Mouse (Mus musculus) forebrain, embryonic 14.5 days (tissue): ENCODE results near the gene Ehmt1. TPM values are rescaled to one million over a fixed set of nuclear protein-coding genes. Genes with fewer than 3 reads are reported as not detected.
A peak's percentile ranks its signal among the peaks of the same experiment; 100 is the strongest.

Experiments
- ATAC-seq: fragments of 200-750 bp; cut with Nextera tagmentation; 2 replicates; pipeline ENCODE4 v1.8.0; 2017; ENCODE audit warnings: mild to moderate bottlenecking, moderate library complexity
- DNase-seq: peaks from one replicate; pipeline ENCODE4 v3.0.0-alpha.2; 2015; ENCODE audit warnings: low spot score
- H3K27ac ChIP-seq: fragments of 300-500 bp; sonication (generic); 2 replicates; pipeline ENCODE4 v1.5.1; 2014; ENCODE audit warnings: low read depth, mild to moderate bottlenecking, control low read depth, low read length, moderate library complexity
- H3K27me3 ChIP-seq: fragments of 300-500 bp; sonication (generic); replicated peaks from 2 replicates; pipeline ENCODE4 v1.6.1; 2014; ENCODE audit warnings: low read length, control low read depth, mixed read lengths; ENCODE audit not compliant: control insufficient read depth, insufficient read depth
- H3K36me3 ChIP-seq: fragments of 300-500 bp; sonication (generic); 2 replicates; pipeline ENCODE4 v1.6.1; 2014; ENCODE audit warnings: low read length, control low read depth; ENCODE audit not compliant: control insufficient read depth, insufficient read depth
- H3K4me1 ChIP-seq: fragments of 300-500 bp; sonication (generic); 2 replicates; pipeline ENCODE4 v1.6.1; 2014; ENCODE audit warnings: antibody characterized with exemption, low read length, control low read depth; ENCODE audit not compliant: control insufficient read depth, insufficient read depth
- H3K4me2 ChIP-seq: fragments of 300-500 bp; sonication (generic); 2 replicates; pipeline ENCODE4 v1.6.1; 2014; ENCODE audit warnings: mild to moderate bottlenecking, control low read depth, low read length
- H3K4me3 ChIP-seq: fragments of 300-500 bp; sonication (generic); 2 replicates; pipeline ENCODE4 v1.5.1; 2014; ENCODE audit warnings: low read depth, low read length, control low read depth
- H3K9ac ChIP-seq: fragments of 300-500 bp; sonication (generic); 2 replicates; pipeline ENCODE4 v1.6.1; 2014; ENCODE audit warnings: mild to moderate bottlenecking, low read length, control low read depth, moderate library complexity
- H3K9me3 ChIP-seq: fragments of 300-500 bp; sonication (generic); replicated peaks from 2 replicates; pipeline ENCODE4 v1.6.1; 2016; ENCODE audit warnings: low read length, control low read depth, mixed read lengths; ENCODE audit not compliant: control insufficient read depth
- WGBS: fragments of 180-500 bp; shearing (Covaris S2); extraction: QIAGEN DNeasy Blood & Tissue Kit; methylation state at CpG from one replicate; pipeline ENCODE4 v1.1.7; 2014; 5-methylcytosine and 5-hydroxymethylcytosine counted together
- polyA plus RNA-seq: library from polyadenylated mRNA; unstranded; fragments of >200 nt; fragmentation: Nextera tagmentation; extraction: Ambion mirVana; gene quantifications from 2 replicates; pipeline ENCODE4 v1.2.1, GENCODE M21; 2014

Gene Ehmt1
- polyA plus RNA-seq, 1 experiment from 2014 or later, result 76.7 TPM

GRCm38 (mm10) chr2:24901055-24901454 is 18.4 kb downstream of the Ehmt1 start:
- Histone ChIP-seq H3K27me3 (no peaks in the 10 kb centered on the region), H3K27ac (no peak overlapping the region), H3K36me3 (0 out of 2 replicates have a peak, but pooled peaks cover 7% of the 10 kb centered on the region), H3K4me3 (no peak overlapping the region), H3K4me1 (peaks cover 18% of the 10 kb centered on the region), H3K9me3 (no peaks in the 10 kb centered on the region), H3K9ac (no peak overlapping the region), H3K4me2 (no peak overlapping the region)
- 49% methylated on average over 5 of the region's 5 CpGs for WGBS
- ATAC-seq (no peak), DNase-seq (peak; percentile 57)

DNA sequence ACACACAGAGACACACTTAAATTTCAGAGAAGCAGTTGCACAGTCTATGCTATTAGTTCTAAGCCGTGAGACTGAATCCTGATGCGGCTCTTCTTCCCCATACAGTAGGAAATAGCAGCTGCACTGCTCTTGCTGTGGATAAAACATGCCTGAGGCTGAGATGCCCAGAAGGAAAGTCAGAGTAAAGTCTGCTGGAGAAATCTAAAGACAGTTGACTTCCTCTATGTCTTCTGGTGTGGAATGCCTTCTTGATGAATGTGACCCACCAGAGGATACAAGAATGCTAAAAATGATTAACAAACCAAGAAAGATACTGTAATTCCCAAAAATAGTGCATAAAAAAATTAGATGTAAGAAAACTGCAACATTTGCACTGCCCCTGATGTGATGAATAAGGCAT is 20.1 kb downstream of the Ehmt1 start:
- no peak overlapping the region for H3K9ac ChIP-seq
- ATAC-seq (no peak), DNase-seq (no peak)
- H3K27me3 ChIP-seq, result no peaks in the 10 kb centered on the region
- WGBS, result 95% methylated on average over 2 of the region's 2 CpGs
- H3K4me1 ChIP-seq, result peaks cover 10% of the 10 kb centered on the region; the same call in 1 of the 2 replicates
- H3K4me3 ChIP-seq, result no peak overlapping the region
- no peak overlapping the region for H3K4me2 ChIP-seq
- 0 out of 2 replicates have a peak, but pooled peaks cover 7% of the 10 kb centered on the region for H3K36me3 ChIP-seq
- no peak overlapping the region for H3K27ac ChIP-seq
- H3K9me3 ChIP-seq, result no peaks in the 10 kb centered on the region

DNA sequence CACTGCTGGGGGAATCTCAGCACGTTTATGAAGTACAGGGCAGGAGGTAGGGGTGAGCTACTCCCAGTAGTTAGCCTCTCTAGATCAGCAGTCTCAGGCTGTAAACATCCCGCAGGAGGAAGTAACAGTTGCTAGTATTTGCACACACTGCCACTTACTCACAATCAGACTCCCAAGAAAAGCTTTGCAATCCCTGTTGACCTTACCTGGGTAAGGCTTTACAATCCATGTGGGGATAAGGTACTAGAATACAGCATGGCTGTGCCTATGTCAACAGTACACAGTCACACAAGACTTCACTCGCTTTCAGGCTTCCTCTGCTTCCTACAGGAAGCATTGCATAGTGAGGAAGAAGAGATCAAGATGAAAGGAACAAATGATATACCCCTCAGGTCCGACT is 22.7 kb downstream of the Ehmt1 start:
- H3K4me2 ChIP-seq, result no peak overlapping the region
- no peak overlapping the region for H3K27ac ChIP-seq
- H3K9me3 ChIP-seq, result no peaks in the 10 kb centered on the region
- ATAC-seq, result no peak
- no peak overlapping the region for H3K4me3 ChIP-seq
- 0 out of 2 replicates have a peak, but pooled peaks cover 7% of the 10 kb centered on the region for H3K36me3 ChIP-seq
- H3K27me3 ChIP-seq, result no peaks in the 10 kb centered on the region
- H3K9ac ChIP-seq, result no peak overlapping the region
- no peak for DNase-seq
- WGBS, result 93% methylated on average over 4 of the region's 4 CpGs
- peaks cover 9% of the 10 kb centered on the region; the same call in 1 of the 2 replicates for H3K4me1 ChIP-seq

- 0 out of 2 replicates have a peak, but pooled peaks cover 2% of the 10 kb centered on the region for H3K36me3 ChIP-seq
- no peak overlapping the region for H3K9ac ChIP-seq
- H3K4me1 ChIP-seq, result no peaks in the 10 kb centered on the region
- no peak overlapping the region for H3K4me3 ChIP-seq
- 93% methylated on average over 1 of the region's 1 CpGs for WGBS
- H3K4me2 ChIP-seq, result no peak overlapping the region
- DNase-seq (no peak), ATAC-seq (no peak)
- no peaks in the 10 kb centered on the region for H3K27me3 ChIP-seq
- H3K9me3 ChIP-seq, result no peaks in the 10 kb centered on the region
- H3K27ac ChIP-seq, result no peak overlapping the region
Measured at GRCm38 (mm10) chr2:24894211-24894610, 25.2 kb downstream of the Ehmt1 start.

DNA sequence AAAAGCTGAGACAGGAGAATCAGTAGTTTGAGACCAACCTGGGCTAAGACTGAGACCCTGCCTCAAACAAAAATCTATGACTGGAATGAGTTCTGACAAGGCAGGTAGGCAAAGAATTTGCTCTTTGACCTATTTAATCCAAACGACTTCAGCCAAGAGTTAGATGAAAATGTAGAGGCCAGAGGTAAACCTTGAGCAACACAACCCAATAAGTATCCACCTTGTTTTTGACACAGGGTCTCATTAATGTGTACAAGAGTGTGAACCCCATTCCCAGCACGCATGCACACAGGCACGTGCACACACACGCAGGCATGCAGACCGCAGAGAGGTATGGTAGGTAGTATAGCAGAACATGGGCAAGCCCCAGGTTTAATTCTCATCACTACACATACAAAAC is 27.1 kb downstream of the Ehmt1 start:
- Histone ChIP-seq H3K9me3 (no peaks in the 10 kb centered on the region), H3K27me3 (no peaks in the 10 kb centered on the region), H3K27ac (no peak overlapping the region), H3K4me2 (no peak overlapping the region), H3K4me3 (no peak overlapping the region), H3K36me3 (no peaks in the 10 kb centered on the region), H3K9ac (no peak overlapping the region), H3K4me1 (no peaks in the 10 kb centered on the region)
- DNase-seq, result no peak
- no peak for ATAC-seq
- 97% methylated on average over 5 of the region's 5 CpGs for WGBS

- Histone ChIP-seq H3K4me1 (no peaks in the 10 kb centered on the region), H3K9ac (no peak overlapping the region), H3K27me3 (no peaks in the 10 kb centered on the region), H3K4me2 (no peak overlapping the region), H3K4me3 (no peak overlapping the region), H3K27ac (no peak overlapping the region), H3K36me3 (peaks cover 8% of the 10 kb centered on the region), H3K9me3 (no peaks in the 10 kb centered on the region)
- ATAC-seq (no peak), DNase-seq (no peak)
- 66% methylated on average over 6 of the region's 6 CpGs for WGBS
Measured at GRCm38 (mm10) chr2:24890541-24891447, 28.6 kb downstream of the Ehmt1 start.

GRCm38 (mm10) chr2:24888895-24889294 is 30.5 kb downstream of the Ehmt1 start:
- H3K27ac ChIP-seq, result no peak overlapping the region
- WGBS, result 84% methylated on average over 5 of the region's 5 CpGs
- no peak overlapping the region for H3K4me3 ChIP-seq
- H3K27me3 ChIP-seq, result no peaks in the 10 kb centered on the region
- no peaks in the 10 kb centered on the region for H3K4me1 ChIP-seq
- no peak for DNase-seq
- no peak for ATAC-seq
- peaks cover 19% of the 10 kb centered on the region for H3K36me3 ChIP-seq
- no peak overlapping the region for H3K9ac ChIP-seq
- no peaks in the 10 kb centered on the region for H3K9me3 ChIP-seq
- no peak overlapping the region for H3K4me2 ChIP-seq

DNA sequence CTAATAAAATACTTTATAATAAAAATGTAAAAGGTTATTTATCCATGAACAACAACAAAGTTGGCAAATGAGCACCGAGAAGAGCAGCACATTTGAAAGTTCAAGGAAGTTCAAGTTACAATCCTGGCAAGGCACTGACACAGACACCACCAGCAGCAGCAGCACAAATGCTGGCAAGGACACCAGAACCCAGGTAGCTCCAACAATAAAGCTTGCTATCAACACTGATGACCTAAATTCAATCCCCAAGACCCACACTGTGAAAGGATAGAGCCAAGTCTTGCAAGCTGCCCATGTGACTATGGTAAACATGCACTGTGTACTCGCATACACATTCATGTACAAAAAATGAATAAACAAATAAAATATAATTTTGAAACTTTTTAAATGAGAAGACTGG is 38.7 kb downstream of the Ehmt1 start:
- Histone ChIP-seq H3K36me3 (peaks cover 68% of the 10 kb centered on the region), H3K4me3 (no peak overlapping the region), H3K4me1 (no peaks in the 10 kb centered on the region), H3K9me3 (no peaks in the 10 kb centered on the region), H3K27me3 (no peaks in the 10 kb centered on the region), H3K4me2 (no peak overlapping the region), H3K27ac (no peak overlapping the region), H3K9ac (no peak overlapping the region)
- no peak for DNase-seq
- no peak for ATAC-seq
- 92% methylated on average over 2 of the region's 2 CpGs for WGBS

DNA sequence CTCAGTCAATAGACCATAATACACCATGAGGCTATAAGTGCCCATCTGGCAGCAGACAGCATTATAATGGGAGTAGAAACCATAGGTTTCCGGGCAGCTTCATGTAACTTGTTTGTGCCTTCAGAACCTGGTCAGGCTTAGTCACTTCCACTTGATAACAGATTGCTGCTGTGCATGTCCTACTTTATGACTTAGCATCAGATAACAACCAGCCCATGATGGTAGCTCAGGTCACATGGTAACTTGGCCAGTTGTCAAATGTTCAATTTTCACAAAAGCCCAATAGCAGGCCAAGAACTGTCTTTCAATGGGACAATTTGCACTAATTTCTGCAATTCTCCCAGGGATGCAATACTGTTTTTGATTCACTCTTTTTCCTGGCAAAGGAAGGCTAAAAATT is 48.5 kb downstream of the Ehmt1 start:
- Histone ChIP-seq H3K4me3 (no peak overlapping the region), H3K9ac (no peak overlapping the region), H3K4me1 (no peaks in the 10 kb centered on the region), H3K36me3 (peaks cover 61% of the 10 kb centered on the region), H3K27me3 (no peaks in the 10 kb centered on the region), H3K27ac (no peak overlapping the region), H3K9me3 (no peaks in the 10 kb centered on the region), H3K4me2 (no peak overlapping the region)
- 96% methylated on average over 1 of the region's 1 CpGs for WGBS
- DNase-seq (peak; percentile 13), ATAC-seq (no peak)
